Mouse (Mus musculus) brain, embryonic 14.5 days (tissue): ENCODE measurements at regions not wholly inside any gene's neighbourhood (a gene's known extent, or its start where the extent isn't known, plus 50 kb on each side); places are given as distances from the start of the nearest gene placed in this dataset.

ENCODE experiments used
- CTCF ChIP-seq: fragments of 200-500 bp; IDR thresholded peaks from 2 replicates; pipeline ENCODE4 v1.5.1; 2012; ENCODE audit warnings: inconsistent platforms, mild to moderate bottlenecking, moderate library complexity, borderline replicate concordance; ENCODE audit not compliant: insufficient read depth, insufficient read length; ENCODE audit errors: extremely low read depth
- POLR2A ChIP-seq: fragments of 200-500 bp; IDR thresholded peaks from 2 replicates; pipeline ENCODE4 v1.6.1; 2012; ENCODE audit warnings: mild to moderate bottlenecking, inconsistent platforms, borderline replicate concordance; ENCODE audit not compliant: poor library complexity, insufficient read depth, insufficient read length, severe bottlenecking; ENCODE audit errors: extremely low read depth

- TF ChIP-seq POLR2A = no peak
- TF ChIP-seq CTCF = peak; percentile 36; the same call in 1 of the 2 replicates
These were observed 175.7 kb upstream of the Kazn start for GRCm38 (mm10) chr4:142414874-142415273.
